Mouse (Mus musculus) hindbrain, postnatal 0 days (tissue): ENCODE results near the gene Eml2. TPM values are rescaled to one million over a fixed set of nuclear protein-coding genes. Genes with fewer than 3 reads are reported as not detected.

Experiments used
- ATAC-seq: fragments of 200-750 bp; cut with Nextera tagmentation; 2 replicates; pipeline ENCODE4 v1.8.0; 2017; ENCODE audit warnings: mild to moderate bottlenecking, moderate TSS enrichment, moderate library complexity
- DNase-seq: peaks from one replicate; pipeline ENCODE4 v3.0.0-alpha.2; 2015; ENCODE audit warnings: low spot score
- H3K27ac ChIP-seq: fragments of 300-500 bp; sonication (generic); 2 replicates; pipeline ENCODE4 v1.5.1; 2014; ENCODE audit warnings: mild to moderate bottlenecking
- H3K27me3 ChIP-seq: fragments of 300-500 bp; sonication (generic); 2 replicates; pipeline ENCODE4 v1.6.1; 2014; ENCODE audit warnings: low read length, mixed read lengths; ENCODE audit not compliant: insufficient read depth
- H3K36me3 ChIP-seq: fragments of 300-500 bp; sonication (generic); 2 replicates; pipeline ENCODE4 v1.6.1; 2014; ENCODE audit warnings: low read length, mixed read lengths; ENCODE audit not compliant: insufficient read depth
- H3K4me1 ChIP-seq: fragments of 300-500 bp; sonication (generic); 2 replicates; pipeline ENCODE4 v1.6.1; 2014; ENCODE audit warnings: antibody characterized with exemption, low read length, mixed read lengths; ENCODE audit not compliant: insufficient read depth
- H3K4me2 ChIP-seq: fragments of 300-500 bp; sonication (generic); 2 replicates; pipeline ENCODE4 v1.6.1; 2014; ENCODE audit warnings: low read depth, mild to moderate bottlenecking, low read length, moderate library complexity, mixed read lengths
- H3K4me3 ChIP-seq: fragments of 300-500 bp; sonication (generic); 2 replicates; pipeline ENCODE4 v1.5.1; 2014; ENCODE audit warnings: low read length
- H3K9ac ChIP-seq: fragments of 300-500 bp; sonication (generic); replicated peaks from 2 replicates; pipeline ENCODE4 v1.6.1; 2014; ENCODE audit warnings: mild to moderate bottlenecking, low read length, moderate library complexity, mixed read lengths
- H3K9me3 ChIP-seq: fragments of 300-500 bp; sonication (generic); 2 replicates; pipeline ENCODE4 v1.6.1; 2016; ENCODE audit warnings: low read length, mixed read lengths
- CTCF ChIP-seq: IDR thresholded peaks from 2 replicates; pipeline ENCODE4 v1.5.1; 2016; ENCODE audit warnings: antibody characterized with exemption, control low read depth, low read depth
- WGBS: fragments of 180-500 bp; shearing (Covaris S2); extraction: QIAGEN DNeasy Blood & Tissue Kit; methylation state at CpG from one replicate; pipeline ENCODE4 v1.1.7; 2014; 5-methylcytosine and 5-hydroxymethylcytosine counted together
- polyA plus RNA-seq: library from polyadenylated mRNA; unstranded; fragments of >200 nt; fragmentation: Nextera tagmentation; extraction: Ambion mirVana; gene quantifications from 2 replicates; pipeline ENCODE4 v1.2.1, GENCODE M21; 2015
- total RNA-seq: library from RNA; depleted of rRNA; stranded (reverse); fragments of >200 nt; gene quantifications from 2 replicates; pipeline ENCODE4 v1.2.3, GENCODE M21; 2014

Gene Eml2
- total and polyA plus RNA-seq, 2 experiments from 2014 or later = 18.9 to 103 TPM

GRCm38 (mm10) chr7:19166990-19167389 lies 9.2 kb upstream of the Eml2 start:
- no peak overlapping the region for H3K4me3 ChIP-seq
- H3K9ac ChIP-seq = no peak overlapping the region
- H3K27me3 ChIP-seq = no peaks in the 10 kb centered on the region
- H3K4me2 ChIP-seq = no peak overlapping the region
- no peak for ATAC-seq
- H3K36me3 ChIP-seq = no peaks in the 10 kb centered on the region
- no peaks in the 10 kb centered on the region; the same call in 1 of the 2 replicates for H3K4me1 ChIP-seq
- H3K27ac ChIP-seq = no peak overlapping the region
- no peak for DNase-seq
- 89% methylated on average over 3 of the region's 3 CpGs for WGBS
- TF ChIP-seq CTCF = peak; percentile 26; the same call in 1 of the 2 replicates
- no peaks in the 10 kb centered on the region for H3K9me3 ChIP-seq

- no peak overlapping the region for H3K27ac ChIP-seq
- no peaks in the 10 kb centered on the region for H3K27me3 ChIP-seq
- no peaks in the 10 kb centered on the region for H3K9me3 ChIP-seq
- no peak for DNase-seq
- no peak overlapping the region for H3K4me3 ChIP-seq
- ATAC-seq = no peak
- 66% methylated on average over 10 of the region's 10 CpGs for WGBS
- no peaks in the 10 kb centered on the region; the same call in 1 of the 2 replicates for H3K4me1 ChIP-seq
- H3K36me3 ChIP-seq = no peaks in the 10 kb centered on the region
- no peak overlapping the region for H3K4me2 ChIP-seq
- no peak for TF ChIP-seq CTCF
- no peak overlapping the region for H3K9ac ChIP-seq
Measured at GRCm38 (mm10) chr7:19169506-19169905, 6.7 kb upstream of the Eml2 start.

DNA sequence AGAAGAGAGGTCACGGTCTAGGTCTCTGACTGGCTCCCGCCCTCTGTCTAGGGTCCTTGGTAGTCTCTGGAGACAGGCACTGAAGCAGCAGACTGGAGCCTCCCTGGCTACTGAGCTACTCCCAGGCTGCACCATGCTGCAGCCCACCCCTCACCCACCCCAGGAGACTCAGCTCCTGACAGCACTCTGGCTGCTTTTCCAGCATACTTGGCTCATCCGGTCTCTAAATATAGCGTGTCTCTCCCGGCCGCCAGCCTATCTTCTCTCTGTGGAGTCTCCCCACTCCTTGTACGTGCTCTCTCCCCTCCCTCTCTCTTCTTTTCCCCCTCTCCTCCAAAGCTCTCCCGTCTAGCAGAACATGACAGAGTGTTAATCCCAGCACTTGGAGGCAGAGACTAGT lies 6.1 kb upstream of the Eml2 start:
- Histone ChIP-seq H3K27ac (no peak overlapping the region), H3K4me1 (no peaks in the 10 kb centered on the region; the same call in 1 of the 2 replicates), H3K9ac (no peak overlapping the region), H3K4me3 (no peak overlapping the region), H3K36me3 (no peaks in the 10 kb centered on the region), H3K9me3 (no peaks in the 10 kb centered on the region), H3K4me2 (no peak overlapping the region), H3K27me3 (no peaks in the 10 kb centered on the region)
- ATAC-seq (peak; percentile 43; the same call in 1 of the 2 replicates), DNase-seq (no peak)
- WGBS = 44% methylated on average over 8 of the region's 8 CpGs
- TF ChIP-seq CTCF = no peak

- whole genome bisulfite sequencing = 33% methylated on average over 8 of the region's 8 CpGs
- Histone ChIP-seq H3K9ac (no peak overlapping the region; the same call in 1 of the 2 replicates), H3K36me3 (no peaks in the 10 kb centered on the region), H3K27ac (no peak overlapping the region; the same call in 1 of the 2 replicates), H3K4me3 (no peak overlapping the region), H3K4me2 (no peak overlapping the region), H3K9me3 (no peaks in the 10 kb centered on the region), H3K4me1 (no peaks in the 10 kb centered on the region), H3K27me3 (no peaks in the 10 kb centered on the region)
- no peak for TF ChIP-seq CTCF
- no peak for ATAC-seq
- no peak for DNase-seq
Measured at GRCm38 (mm10) chr7:19171831-19172230, 4.4 kb upstream of the Eml2 start.

GRCm38 (mm10) chr7:19172874-19173273 lies 3.3 kb upstream of the Eml2 start:
- H3K4me3 ChIP-seq = peak overlapping the region; percentile 13; the same call in 1 of the 2 replicates
- no peaks in the 10 kb centered on the region for H3K36me3 ChIP-seq
- H3K4me2 ChIP-seq = peak overlapping the region; percentile 52
- H3K27ac ChIP-seq = no peak overlapping the region
- no peaks in the 10 kb centered on the region for H3K9me3 ChIP-seq
- no peaks in the 10 kb centered on the region for H3K27me3 ChIP-seq
- TF ChIP-seq CTCF = peak; percentile 87
- 0 out of 2 replicates have a peak, but pooled peaks have one; percentile 9 for ATAC-seq
- H3K4me1 ChIP-seq = no peaks in the 10 kb centered on the region
- peak; percentile 91 for DNase-seq
- H3K9ac ChIP-seq = no peak overlapping the region
- 3% methylated on average over 17 of the region's 17 CpGs for WGBS

GRCm38 (mm10) chr7:19176516-19176947 lies 311 bp downstream of the Eml2 start:
- H3K9me3 ChIP-seq = no peaks in the 10 kb centered on the region
- 3% methylated on average over 21 of the region's 21 CpGs for WGBS
- ATAC-seq = peak; percentile 43; the same call in 1 of the 2 replicates

DNA sequence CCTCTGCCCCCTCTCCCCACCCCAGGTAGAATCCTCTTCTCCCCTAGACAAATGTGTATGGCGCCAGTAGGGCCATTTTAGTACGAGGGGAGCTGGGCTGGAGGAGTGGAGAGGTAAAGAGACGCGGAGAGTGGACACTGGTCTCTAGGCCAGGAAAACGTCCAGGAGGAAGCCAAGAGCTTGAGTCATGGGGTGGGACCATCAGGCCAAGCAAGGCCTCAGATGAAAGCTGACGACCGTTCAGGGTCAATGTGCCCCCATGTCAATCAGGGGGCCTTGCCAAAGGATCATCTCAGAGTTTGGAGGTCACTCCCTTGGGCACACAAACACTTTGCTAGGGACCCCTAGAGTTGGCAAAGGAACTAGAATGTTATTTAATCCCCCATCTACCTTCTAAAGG lies 995 bp downstream of the Eml2 start:
- no peak overlapping the region for H3K27ac ChIP-seq
- DNase-seq (no peak), ATAC-seq (no peak)
- peak overlapping the region; percentile 63 for H3K4me2 ChIP-seq
- peak overlapping the region; percentile 70 for H3K9ac ChIP-seq
- peaks cover 3% of the 10 kb centered on the region; the same call in 1 of the 2 replicates for H3K36me3 ChIP-seq
- H3K9me3 ChIP-seq = no peaks in the 10 kb centered on the region
- 66% methylated on average over 7 of the region's 7 CpGs for whole genome bisulfite sequencing
- H3K4me3 ChIP-seq = peak overlapping the region; percentile 63
- 0 out of 2 replicates have a peak, but pooled peaks cover 5% of the 10 kb centered on the region for H3K27me3 ChIP-seq
- no peak for TF ChIP-seq CTCF
- peaks cover 5% of the 10 kb centered on the region; the same call in 1 of the 2 replicates for H3K4me1 ChIP-seq

More at GRCm38 (mm10) chr7:19176516-19176947, 311 bp downstream of the Eml2 start:
- Histone ChIP-seq H3K4me1 (peaks cover 5% of the 10 kb centered on the region; the same call in 1 of the 2 replicates), H3K9ac (peak overlapping the region; percentile 70), H3K4me2 (peak overlapping the region; percentile 63), H3K4me3 (peak overlapping the region; percentile 63), H3K27ac (peak overlapping the region; percentile 70), H3K27me3 (0 out of 2 replicates have a peak, but pooled peaks cover 5% of the 10 kb centered on the region), H3K36me3 (no peaks in the 10 kb centered on the region)
- no peak for DNase-seq
- TF ChIP-seq CTCF = no peak
